Mouse (Mus musculus) olfactory bulb, adult 2 months (tissue): ENCODE results near the gene Prkacb.

Experiments used
- CTCF ChIP-seq: fragments of 200-500 bp; IDR thresholded peaks from 2 replicates; pipeline ENCODE4 v1.5.1; 2012; ENCODE audit warnings: low read depth, mild to moderate bottlenecking, low read length, moderate library complexity; ENCODE audit not compliant: insufficient read depth
- POLR2A ChIP-seq: fragments of 200-500 bp; IDR thresholded peaks from 2 replicates; pipeline ENCODE4 v1.6.1; 2012; ENCODE audit warnings: mild to moderate bottlenecking, low read depth, low read length, moderate library complexity; ENCODE audit not compliant: insufficient read depth

DNA sequence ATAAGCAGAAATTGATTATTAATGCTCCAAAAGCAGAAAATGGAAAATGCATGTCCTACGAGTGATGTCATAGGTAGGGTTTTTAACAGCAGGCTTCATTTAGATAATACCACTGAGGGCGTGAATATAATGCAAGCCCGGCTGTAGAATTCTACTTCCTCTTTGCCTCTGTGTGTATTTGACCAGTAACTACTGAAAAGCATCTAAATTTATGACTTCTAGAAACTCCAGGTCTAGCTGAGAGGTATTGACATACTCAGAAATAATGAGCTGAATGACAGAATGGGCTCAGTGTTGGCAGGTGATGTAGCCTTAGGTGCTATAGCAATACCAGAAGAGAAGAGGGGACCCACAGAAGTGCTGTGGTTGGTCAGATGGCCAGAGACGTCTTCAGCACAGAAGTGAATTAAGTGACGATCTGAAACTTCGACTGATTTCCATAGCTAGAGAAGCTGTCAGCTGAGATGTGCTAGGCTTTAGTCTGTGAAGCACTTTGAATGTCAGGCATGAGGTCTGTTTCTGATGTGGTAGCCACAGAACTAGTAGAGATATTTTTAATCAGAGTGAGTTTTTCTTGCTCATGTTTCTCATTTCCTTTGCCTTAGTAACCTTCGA lies 41.8 kb upstream of the Prkacb start:
- TF ChIP-seq CTCF (no peak), POLR2A (no peak)
